Mouse (Mus musculus) cerebellum, postnatal 10 days (tissue): ENCODE measurements around the gene Fcrlb.

Experiments
- DNase-seq, 2 experiments: peaks; one replicate each; pipeline ENCODE4 v3.0.0; 2021; ENCODE audit warnings: mixed read lengths in 2 of 2

Gene Fcrlb

DNA sequence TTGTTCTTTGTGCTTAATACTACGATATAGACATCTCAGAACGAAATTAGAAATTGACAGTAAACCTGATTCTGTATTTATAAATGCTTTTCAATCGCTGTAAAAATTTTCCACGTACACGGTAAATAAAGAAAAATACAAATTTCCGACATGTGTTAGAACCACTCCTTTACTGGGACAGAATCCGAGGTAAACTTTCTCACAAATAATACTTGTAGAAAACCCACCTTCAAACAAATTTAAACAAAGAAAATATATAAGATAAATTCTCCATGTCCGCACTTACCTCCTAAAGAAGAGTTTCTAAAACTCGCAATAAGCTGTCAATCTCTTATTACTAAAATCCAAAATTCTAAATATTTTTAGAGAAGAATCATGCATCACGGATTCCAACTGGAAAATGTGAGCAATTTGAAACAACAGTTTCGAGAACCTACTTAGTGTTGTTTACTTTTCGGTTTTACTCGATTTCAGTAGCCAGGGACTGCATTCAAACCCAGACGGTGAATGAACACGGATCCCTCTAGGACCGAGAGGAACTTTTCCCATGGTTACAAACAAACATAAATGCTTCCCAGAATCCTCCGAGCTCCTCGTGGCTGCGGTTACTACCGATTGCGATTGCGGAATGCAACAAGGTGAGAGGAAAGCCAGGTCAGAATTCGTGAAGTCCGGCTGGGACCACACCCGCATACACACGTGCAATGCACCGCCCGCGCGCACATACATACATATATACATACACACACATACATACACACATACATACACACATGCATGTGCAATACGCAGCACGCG lies 44.4 kb downstream of the Fcrlb start:
- peak; percentile 78 to 79 for DNase-seq

DNA sequence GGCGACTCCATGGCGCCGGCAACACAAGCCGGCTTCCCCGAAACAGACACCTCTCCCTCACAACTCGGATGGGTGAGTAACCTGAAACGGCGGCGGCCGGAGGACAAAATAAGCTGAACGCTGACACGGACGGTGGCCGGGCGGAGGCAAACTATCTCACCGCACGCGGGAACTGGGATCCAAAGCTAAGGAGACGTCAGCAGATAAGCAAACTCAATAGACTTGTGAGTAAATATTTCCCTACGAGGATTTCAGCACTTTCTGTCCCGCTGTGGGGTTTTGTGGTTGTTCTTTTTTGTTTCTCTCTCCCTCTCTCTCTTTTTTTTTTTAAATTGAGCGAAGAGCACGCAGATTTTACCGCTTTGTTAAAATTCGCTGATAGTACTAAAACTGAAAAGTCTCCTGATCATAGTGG lies 45.0 kb downstream of the Fcrlb start, which contains the start of gene Atf6:
Atf6 (minus strand) TSS at position 81 of the 415 bp plus-strand sequence.
- peak; percentile 97 to 98 for DNase-seq

DNA sequence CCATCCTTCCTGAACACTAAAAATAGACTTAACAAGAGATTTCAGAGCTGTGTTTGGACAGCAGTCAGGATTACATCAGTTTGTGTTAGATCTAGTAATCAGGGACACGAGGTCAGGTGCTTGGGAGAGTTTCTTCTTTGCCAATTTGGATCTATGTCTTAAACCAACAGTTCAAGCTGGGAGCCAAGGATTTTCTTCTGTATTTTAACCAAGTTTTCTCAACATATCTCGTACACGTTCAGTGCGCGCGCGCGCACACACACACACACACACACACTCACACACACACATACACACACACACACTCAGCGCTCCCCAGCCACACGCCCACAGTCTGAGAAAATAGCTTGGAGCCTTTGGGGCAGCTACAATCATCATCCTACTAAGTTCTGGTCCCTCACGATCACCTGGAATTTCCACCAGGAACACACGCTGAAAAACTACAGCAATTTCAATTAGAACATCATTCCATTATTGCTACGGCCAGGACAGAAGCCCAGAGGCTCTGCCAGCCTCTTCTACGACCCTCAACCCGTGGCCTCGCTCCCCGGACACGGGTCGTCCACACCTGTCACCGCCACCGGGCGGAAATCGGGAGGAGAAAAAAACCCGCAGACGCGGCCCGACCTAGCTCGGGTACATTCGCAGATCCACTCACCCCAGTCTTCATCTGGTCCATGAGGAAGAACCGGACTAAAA lies 45.6 kb downstream of the Fcrlb start:
- DNase-seq, result peak in 1 of 2 experiments; percentile 38

DNA sequence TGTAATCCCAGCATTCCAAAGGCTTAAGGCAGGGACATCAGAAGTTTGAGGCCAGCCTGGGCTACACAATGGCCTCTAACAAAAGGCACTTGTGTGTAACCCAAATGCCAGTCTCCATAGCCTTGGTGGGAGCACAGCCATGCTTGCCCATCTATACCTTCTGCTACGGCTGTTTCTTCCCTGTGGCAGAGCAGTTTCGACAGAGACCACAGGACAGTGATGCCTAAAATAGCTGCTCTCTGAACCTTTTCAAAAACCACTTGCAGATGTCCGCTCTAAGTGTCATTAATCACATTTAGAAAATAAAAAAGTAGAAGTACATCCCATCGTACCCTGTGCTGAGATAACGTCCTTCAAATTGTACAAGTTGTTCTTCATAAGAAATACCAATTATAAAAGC lies 47.3 kb downstream of the Fcrlb start:
- no peak for DNase-seq

DNA sequence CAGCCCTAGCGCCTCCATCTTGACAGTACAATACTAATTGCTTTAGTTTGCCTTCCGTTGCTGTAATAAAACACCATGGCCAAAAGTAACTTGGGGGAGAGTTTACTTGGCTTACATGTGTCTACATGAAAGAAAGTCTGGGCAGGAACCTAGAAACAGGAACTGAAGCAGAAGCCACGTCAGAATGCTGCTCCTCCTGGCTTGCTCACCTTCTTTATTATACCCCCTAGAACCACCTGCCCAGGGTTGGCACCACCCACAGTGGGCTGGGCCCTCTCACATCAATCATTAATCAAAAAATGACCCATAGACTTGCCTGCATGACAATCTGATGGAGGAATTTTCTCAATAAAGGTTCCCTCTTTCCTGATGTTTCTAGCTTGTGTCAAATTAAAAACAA lies 48.0 kb downstream of the Fcrlb start:
- no peak for DNase-seq

DNA sequence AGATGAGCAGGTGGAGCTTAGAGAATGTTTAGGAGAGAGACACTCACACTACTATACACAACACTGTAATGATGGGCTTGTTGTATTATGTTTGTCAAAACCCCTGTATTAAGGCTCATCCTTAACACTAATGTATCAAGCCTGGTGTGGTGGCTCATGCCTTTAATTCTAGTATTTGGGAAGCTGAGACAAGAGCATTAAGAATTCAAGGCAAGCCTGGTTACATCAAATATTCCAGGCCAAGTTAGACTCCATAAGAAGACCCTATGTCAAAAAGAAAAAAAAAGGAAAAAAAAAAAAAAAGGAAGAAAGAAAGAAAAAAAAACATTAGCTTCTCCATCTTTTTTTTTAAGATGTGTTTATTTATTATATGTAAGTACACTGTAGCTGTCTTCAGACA lies 48.5 kb downstream of the Fcrlb start:
- no peak for DNase-seq

DNA sequence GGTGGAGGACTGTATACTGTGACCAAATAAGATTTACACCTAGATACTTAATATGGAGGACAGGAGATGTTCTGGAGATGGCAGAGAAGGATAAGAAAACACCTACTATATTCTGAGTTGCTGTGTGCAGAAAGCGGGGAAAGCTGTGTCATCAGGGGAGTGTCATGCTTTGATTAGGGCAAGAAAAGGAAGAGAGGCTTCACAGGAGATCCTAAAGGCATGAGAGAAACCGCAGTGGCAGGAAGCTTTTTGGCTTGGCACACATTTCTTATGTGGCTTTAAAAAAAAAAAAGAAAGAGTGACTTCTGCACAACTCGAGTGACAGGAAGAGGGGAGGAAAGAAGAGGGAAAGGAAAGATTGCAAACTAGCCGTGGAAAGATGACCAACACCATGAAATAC lies 49.7 kb downstream of the Fcrlb start:
- DNase-seq, result no peak

DNA sequence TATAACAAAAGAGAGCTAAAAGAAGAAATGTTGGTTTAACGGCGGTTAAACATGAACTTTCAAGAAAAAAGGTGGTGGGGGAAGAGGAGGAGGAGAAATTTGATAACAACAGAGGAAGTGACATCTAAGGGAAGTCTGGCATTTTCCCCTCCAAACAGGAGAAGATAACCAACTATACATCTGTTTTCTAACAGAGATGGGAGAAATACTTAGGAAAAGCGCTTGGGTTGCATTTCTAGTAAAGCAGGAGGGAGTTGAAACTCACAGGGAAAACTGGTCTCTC lies 50.4 kb downstream of the Fcrlb start:
- no peak for DNase-seq

DNA sequence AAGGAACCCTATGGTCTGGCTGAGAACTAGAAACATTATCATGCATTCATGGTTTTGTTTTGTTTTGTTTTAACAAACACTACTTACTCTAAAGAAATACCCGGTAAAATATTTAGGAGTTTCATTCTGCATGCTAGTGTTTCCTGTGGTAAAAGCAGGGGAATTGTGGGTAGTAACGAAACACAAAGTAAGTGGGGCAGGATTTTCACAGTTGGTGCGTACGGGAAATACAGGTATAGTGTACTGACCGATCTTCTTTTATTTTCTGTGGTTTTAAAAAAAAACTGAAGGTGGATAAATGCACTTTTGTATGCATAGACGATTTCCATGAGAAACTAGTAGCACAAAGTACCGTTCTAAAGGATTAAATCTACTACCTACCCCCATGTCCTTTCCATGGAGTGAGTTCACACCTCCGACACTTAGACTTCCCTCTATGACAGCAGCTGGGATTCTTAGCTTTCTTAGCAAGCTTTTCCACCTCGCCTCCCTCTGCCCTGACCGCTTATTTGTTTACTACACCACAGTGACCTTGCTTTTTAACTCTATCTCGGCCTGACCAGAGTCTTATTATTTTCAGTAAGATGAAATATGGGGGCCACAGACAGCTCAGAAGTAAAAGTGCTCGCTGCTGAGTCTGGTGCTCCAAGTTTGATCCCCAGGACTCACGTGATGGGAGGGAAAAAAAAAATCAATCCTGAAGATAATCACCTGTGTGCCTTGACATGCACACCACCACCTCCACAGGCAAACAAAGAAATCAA lies 50.9 kb downstream of the Fcrlb start:
- no peak for DNase-seq

DNA sequence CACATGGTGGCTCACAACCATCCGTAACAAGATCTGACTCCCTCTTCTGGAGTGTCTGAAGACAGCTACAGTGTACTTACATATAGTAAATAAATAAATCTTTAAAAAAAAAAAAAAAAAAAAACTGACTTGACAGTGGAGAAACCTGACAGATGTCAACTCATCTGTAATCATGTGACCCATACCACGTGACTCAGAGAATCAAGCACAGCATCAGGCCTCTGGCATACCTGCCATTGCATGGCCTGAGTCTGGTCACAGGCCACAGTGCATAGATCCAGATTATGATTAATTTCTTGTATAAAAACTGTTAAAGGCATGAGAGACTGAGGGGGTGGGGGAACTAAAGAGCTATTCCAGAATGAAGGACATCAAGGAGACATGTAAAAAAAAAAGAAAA lies 53.9 kb downstream of the Fcrlb start:
- no peak for DNase-seq

DNA sequence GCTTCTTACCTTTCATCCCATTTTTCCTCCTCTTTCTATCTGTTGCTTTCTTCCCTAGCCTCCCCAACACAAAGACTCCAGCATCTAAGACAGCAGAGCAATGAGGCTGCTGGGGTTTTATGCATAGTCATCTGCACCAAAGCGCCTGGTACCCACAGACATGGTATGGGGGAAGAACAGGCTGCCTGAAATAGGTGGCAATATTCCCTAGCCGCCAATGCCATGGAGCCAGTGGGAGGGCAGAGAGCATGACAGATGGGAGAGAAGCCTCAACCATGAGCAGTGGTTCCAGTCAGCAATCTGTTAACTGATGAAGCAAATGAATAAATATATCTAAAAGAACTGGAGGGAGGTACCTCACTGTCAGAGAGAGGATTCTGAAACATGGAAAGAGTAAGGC lies 55.4 kb downstream of the Fcrlb start:
- DNase-seq, result peak; percentile 24 to 42
